In genomic region chr1:179436596-179436995, GRCm38 (mm10) we compare ENCODE assay signal across 19 mouse cellular contexts.
DNase-seq lines count a peak whose midpoint lies in the region; ATAC-seq and TF ChIP-seq lines count a peak whose summit lies in the region.
"Had no signal": no experiment of that assay in that cellular context is flagged by ENCODE, and none has a peak within 500 bp of the region (broad histone marks: within the 10 kb centered on the region; RNA-seq: fewer than 3 reads in every experiment).

No protein-coding gene starts in this region.

- H3K4me3 ChIP-seq in forebrain, embryonic 16.5 days (replicated peaks; ENCODE audit: low read length) = no peak overlapping the region
- H3K4me3 ChIP-seq in forebrain, embryonic 11.5 days (ENCODE audit: low read depth, low read length) = no peak overlapping the region
- H3K4me3 ChIP-seq in cerebellum, adult 2 months (replicated peaks; ENCODE audit: insufficient read depth, low read depth, low read length) = peak overlapping the region; percentile 21
- H3K4me3 ChIP-seq: embryonic facial prominence, embryonic 13.5 days; forebrain, embryonic 12.5 days; limb, embryonic 13.5 days; liver, embryonic 15.5 days; neural tube, embryonic 13.5 days had no signal

- no peaks in the 10 kb centered on the region for H3K27me3 ChIP-seq in forebrain, embryonic 16.5 days (replicated peaks; ENCODE audit: control insufficient read depth, insufficient read depth, low read length)
- H3K27me3 ChIP-seq in forebrain, embryonic 11.5 days (ENCODE audit: control insufficient read depth, insufficient read depth, low read length) = no peaks in the 10 kb centered on the region
- no peaks in the 10 kb centered on the region for H3K27me3 ChIP-seq in cerebellum, adult 2 months (ENCODE audit: control insufficient read depth, insufficient read depth, low read length)
- H3K27me3 ChIP-seq: embryonic facial prominence, embryonic 13.5 days; forebrain, embryonic 12.5 days; limb, embryonic 13.5 days; liver, embryonic 15.5 days; neural tube, embryonic 13.5 days; Patski had no signal

- intact Hi-C loops in left cerebral cortex, postnatal 14 days (cut with DNase I) = no loop called here

- DNase-seq in forebrain, embryonic 11.5 days (ENCODE audit: low spot score) = no peak
- DNase-seq in left cerebral cortex, postnatal 14 days (ENCODE audit: low spot score in 2 of 2) = peak; percentile 16 to 33
- no peak for DNase-seq in left cerebral cortex, adult 11 months (ENCODE audit: low spot score)
- peak; percentile 44 to 68 for DNase-seq in cerebellum, adult 2 months
- peak; percentile 11 for DNase-seq in right cerebral cortex, postnatal 25 days
- DNase-seq in adrenal gland, postnatal 25 days = no peak
- DNase-seq: heart, postnatal 36 days; kidney, adult 8-10 months; lung, postnatal 14 days; thymus, postnatal 25 days had no signal

- peak; percentile 10; the same call in 1 of the 2 replicates for ATAC-seq in forebrain, embryonic 16.5 days
- ATAC-seq in forebrain, embryonic 11.5 days (replicated peaks; ENCODE audit: low FRiP score) = no peak
- ATAC-seq: hindbrain, postnatal 0 days; Patski had no signal

- H3K4me2 ChIP-seq in forebrain, embryonic 16.5 days (ENCODE audit: low read length) = no peak overlapping the region
- H3K4me2 ChIP-seq in forebrain, embryonic 11.5 days (ENCODE audit: low read depth, low read length, severe bottlenecking) = no peak overlapping the region
- H3K4me2 ChIP-seq: embryonic facial prominence, embryonic 13.5 days; forebrain, embryonic 12.5 days; heart, embryonic 11.5 days; limb, embryonic 13.5 days; liver, embryonic 15.5 days; neural tube, embryonic 13.5 days had no signal

- H3K9me3 ChIP-seq in forebrain, embryonic 16.5 days (ENCODE audit: control insufficient read depth, low read length) = no peaks in the 10 kb centered on the region
- no peaks in the 10 kb centered on the region for H3K9me3 ChIP-seq in forebrain, embryonic 11.5 days (ENCODE audit: control insufficient read depth, low read length)
- H3K9me3 ChIP-seq: embryonic facial prominence, embryonic 13.5 days; forebrain, embryonic 12.5 days; limb, embryonic 13.5 days; liver, embryonic 15.5 days; neural tube, embryonic 13.5 days had no signal

- TF ChIP-seq POLR2A in cerebellum, adult 2 months (IDR thresholded peaks at IDR 0.05; ENCODE audit: borderline replicate concordance, insufficient read depth, low read length) = no peak

- H3K9ac ChIP-seq in forebrain, embryonic 16.5 days (replicated peaks; ENCODE audit: low read depth, low read length) = no peak overlapping the region
- no peak overlapping the region for H3K9ac ChIP-seq in forebrain, embryonic 11.5 days (ENCODE audit: low read length)
- H3K9ac ChIP-seq: embryonic facial prominence, embryonic 13.5 days; forebrain, embryonic 12.5 days; limb, embryonic 13.5 days; liver, embryonic 15.5 days; neural tube, embryonic 13.5 days had no signal

- peaks cover 3% of the 10 kb centered on the region; the same call in 1 of the 2 replicates for H3K4me1 ChIP-seq in forebrain, embryonic 16.5 days (replicated peaks; ENCODE audit: control insufficient read depth, insufficient read depth, low read length)
- no peaks in the 10 kb centered on the region for H3K4me1 ChIP-seq in forebrain, embryonic 11.5 days (replicated peaks; ENCODE audit: control insufficient read depth, insufficient read depth, low read length)
- H3K4me1 ChIP-seq in cerebellum, adult 2 months (ENCODE audit: control insufficient read depth, insufficient read depth, low read length) = peaks cover 6% of the 10 kb centered on the region
- H3K4me1 ChIP-seq: forebrain, embryonic 12.5 days; limb, embryonic 13.5 days had no signal

- TF ChIP-seq CTCF in cerebellum, adult 2 months (IDR thresholded peaks at IDR 0.05; ENCODE audit: borderline replicate concordance, insufficient read depth, low read depth, low read length) = no peak

- WGBS in forebrain, embryonic 16.5 days = 69% methylated on average over 11 of the region's 11 CpGs
- WGBS in forebrain, embryonic 11.5 days = 93% methylated on average over 11 of the region's 11 CpGs
- 24% methylated on average over 11 of the region's 11 CpGs for WGBS in cerebellum, adult 2 months

- H3K27ac ChIP-seq in forebrain, embryonic 16.5 days (ENCODE audit: low read length) = no peak overlapping the region
- H3K27ac ChIP-seq in forebrain, embryonic 11.5 days (ENCODE audit: low read depth, low read length) = no peak overlapping the region
- H3K27ac ChIP-seq in cerebellum, adult 2 months (ENCODE audit: insufficient read depth, low read length) = no peak overlapping the region
- H3K27ac ChIP-seq: embryonic facial prominence, embryonic 13.5 days; forebrain, embryonic 12.5 days; hindbrain, postnatal 0 days; limb, embryonic 13.5 days; liver, embryonic 15.5 days had no signal

- no peaks in the 10 kb centered on the region for H3K36me3 ChIP-seq in forebrain, embryonic 16.5 days (ENCODE audit: control insufficient read depth, insufficient read depth)
- no peaks in the 10 kb centered on the region for H3K36me3 ChIP-seq in forebrain, embryonic 11.5 days (ENCODE audit: control insufficient read depth, insufficient read depth, low read length)
- H3K36me3 ChIP-seq: forebrain, embryonic 12.5 days; limb, embryonic 13.5 days; liver, embryonic 15.5 days; neural tube, embryonic 13.5 days had no signal

Comparison
In these comparisons a context has a peak if more than half of its experiments do, and no peak if none do; other contexts are left out.
1. DNase-seq: peak in left cerebral cortex, postnatal 14 days (2 of 2), cerebellum, adult 2 months (2 of 2) and right cerebral cortex, postnatal 25 days (single experiment); none in forebrain, embryonic 11.5 days (single experiment), left cerebral cortex, adult 11 months (single experiment) and adrenal gland, postnatal 25 days (single experiment).